Mouse (Mus musculus) embryonic facial prominence, embryonic 14.5 days (tissue): ENCODE measurements at regions not wholly inside any gene's neighbourhood (a gene's known extent, or its start where the extent isn't known, plus 50 kb on each side); places are given as distances from the start of the nearest gene placed in this dataset.
A peak's percentile ranks its signal among the peaks of the same experiment; 100 is the strongest.
"Not testable (repeated sequence)": the region's sequence is repeated elsewhere in the genome, so short reads cannot be mapped to it uniquely, and the experiment has no call there.

Source experiments
- ATAC-seq: fragments of 200-750 bp; cut with Nextera tagmentation; 2 replicates; pipeline ENCODE4 v1.8.0; 2017; ENCODE audit warnings: low read depth, moderate number of reproducible peaks, moderate TSS enrichment
- DNase-seq: peaks from one replicate; pipeline ENCODE4 v3.0.0-alpha.2; 2015; ENCODE audit warnings: low spot score
- H3K27ac ChIP-seq: fragments of 300-500 bp; sonication (generic); replicated peaks from 2 replicates; pipeline ENCODE4 v1.5.1; 2014; ENCODE audit warnings: low read depth, mild to moderate bottlenecking, low read length, moderate library complexity
- H3K27me3 ChIP-seq: fragments of 300-500 bp; sonication (generic); replicated peaks from 2 replicates; pipeline ENCODE4 v1.6.1; 2014; ENCODE audit warnings: low read length; ENCODE audit not compliant: control insufficient read depth, insufficient read depth
- H3K36me3 ChIP-seq: fragments of 300-500 bp; sonication (generic); 2 replicates; pipeline ENCODE4 v1.6.1; 2014; ENCODE audit warnings: low read length, mixed read lengths; ENCODE audit not compliant: control insufficient read depth, insufficient read depth
- H3K4me1 ChIP-seq: fragments of 300-500 bp; sonication (generic); 2 replicates; pipeline ENCODE4 v1.6.1; 2014; ENCODE audit warnings: antibody characterized with exemption, low read length; ENCODE audit not compliant: control insufficient read depth, insufficient read depth
- H3K4me2 ChIP-seq: fragments of 300-500 bp; sonication (generic); 2 replicates; pipeline ENCODE4 v1.6.1; 2014; ENCODE audit warnings: low read depth, mild to moderate bottlenecking, low read length, moderate library complexity, mixed read lengths
- H3K4me3 ChIP-seq: fragments of 300-500 bp; sonication (generic); 2 replicates; pipeline ENCODE4 v1.5.1; 2014; ENCODE audit warnings: low read depth, mild to moderate bottlenecking, low read length
- H3K9ac ChIP-seq: fragments of 300-500 bp; sonication (generic); 2 replicates; pipeline ENCODE4 v1.6.1; 2014; ENCODE audit warnings: low read depth, mild to moderate bottlenecking, low read length, moderate library complexity, mixed read lengths
- H3K9me3 ChIP-seq: fragments of 300-500 bp; sonication (generic); 2 replicates; pipeline ENCODE4 v1.6.1; 2016; ENCODE audit warnings: low read length; ENCODE audit not compliant: control insufficient read depth
- WGBS: fragments of 180-500 bp; shearing (Covaris S2); extraction: QIAGEN DNeasy Blood & Tissue Kit; methylation state at CpG from one replicate; pipeline ENCODE4 v1.1.7; 2014; 5-methylcytosine and 5-hydroxymethylcytosine counted together

DNA sequence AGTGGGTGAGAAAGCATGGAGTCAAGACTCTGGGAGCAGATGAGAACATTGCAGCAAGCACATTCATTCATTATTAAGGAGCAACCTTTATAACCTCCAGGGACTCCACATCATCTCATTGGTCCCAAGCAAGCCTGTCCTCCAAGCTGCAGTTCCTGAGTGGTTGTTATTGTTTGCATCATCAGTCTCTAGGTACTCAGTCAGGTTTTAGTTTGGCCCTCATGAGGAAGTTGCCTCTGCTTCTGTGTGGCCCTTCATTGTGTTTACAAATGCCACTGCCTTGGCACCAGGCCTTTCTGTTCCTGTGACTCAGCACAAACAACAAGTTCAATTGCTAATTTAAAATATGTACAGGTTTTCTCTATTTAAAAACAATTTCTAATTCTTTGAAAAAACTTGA is 323.8 kb upstream of the Pabpc4l start:
- Histone ChIP-seq H3K4me2 (no peak overlapping the region), H3K4me3 (no peak overlapping the region), H3K4me1 (no peaks in the 10 kb centered on the region), H3K27ac (no peak overlapping the region), H3K27me3 (no peaks in the 10 kb centered on the region), H3K9ac (no peak overlapping the region), H3K9me3 (no peaks in the 10 kb centered on the region), H3K36me3 (no peaks in the 10 kb centered on the region)
- ATAC-seq (no peak), DNase-seq (no peak)

DNA sequence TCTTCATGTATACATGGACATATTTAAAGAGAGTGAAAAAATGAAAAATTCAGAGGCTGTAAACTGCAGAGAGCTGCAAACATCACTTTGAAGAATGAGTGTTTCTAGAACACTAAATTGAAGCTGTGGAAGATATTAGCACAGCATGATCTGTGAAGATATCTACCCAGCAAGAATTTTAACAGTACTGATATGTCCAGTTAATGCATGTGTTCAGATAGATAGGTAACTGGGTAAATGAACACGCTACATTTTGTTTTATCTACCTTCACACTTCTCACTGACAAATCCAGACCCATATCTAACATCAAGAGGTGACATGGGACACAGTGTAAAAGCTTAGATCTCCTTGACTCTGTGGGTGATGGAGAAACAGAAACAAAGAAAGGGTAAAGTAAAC is 316.9 kb upstream of the Pabpc4l start:
- no peaks in the 10 kb centered on the region for H3K9me3 ChIP-seq
- no peak overlapping the region for H3K27ac ChIP-seq
- no peak overlapping the region for H3K4me2 ChIP-seq
- ATAC-seq = no peak
- H3K36me3 ChIP-seq = no peaks in the 10 kb centered on the region
- H3K9ac ChIP-seq = no peak overlapping the region
- no peaks in the 10 kb centered on the region for H3K4me1 ChIP-seq
- H3K4me3 ChIP-seq = no peak overlapping the region
- WGBS = 78% methylated on average over 1 of the region's 1 CpGs
- DNase-seq = no peak
- H3K27me3 ChIP-seq = no peaks in the 10 kb centered on the region

DNA sequence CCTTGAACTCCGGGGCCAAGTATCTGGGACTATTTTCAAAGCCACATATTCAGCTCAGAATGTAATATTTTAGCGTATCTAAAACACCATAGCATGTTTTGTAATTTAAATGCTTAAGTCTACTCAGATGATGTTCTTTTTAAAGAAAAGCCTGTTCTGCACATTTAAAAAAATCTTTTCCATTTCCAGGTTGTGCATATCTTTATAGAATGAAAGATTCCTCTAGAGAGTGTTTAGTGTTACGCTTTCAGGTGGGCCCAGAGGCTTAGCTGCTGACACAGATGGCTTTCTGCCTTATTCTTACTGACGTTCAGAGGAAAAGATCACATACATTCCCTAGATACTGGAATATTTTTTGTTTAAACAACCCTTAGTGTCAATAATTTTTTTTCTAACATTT is 310.5 kb upstream of the Pabpc4l start:
- DNase-seq = no peak
- ATAC-seq = no peak
- H3K9ac ChIP-seq = no peak overlapping the region

DNA sequence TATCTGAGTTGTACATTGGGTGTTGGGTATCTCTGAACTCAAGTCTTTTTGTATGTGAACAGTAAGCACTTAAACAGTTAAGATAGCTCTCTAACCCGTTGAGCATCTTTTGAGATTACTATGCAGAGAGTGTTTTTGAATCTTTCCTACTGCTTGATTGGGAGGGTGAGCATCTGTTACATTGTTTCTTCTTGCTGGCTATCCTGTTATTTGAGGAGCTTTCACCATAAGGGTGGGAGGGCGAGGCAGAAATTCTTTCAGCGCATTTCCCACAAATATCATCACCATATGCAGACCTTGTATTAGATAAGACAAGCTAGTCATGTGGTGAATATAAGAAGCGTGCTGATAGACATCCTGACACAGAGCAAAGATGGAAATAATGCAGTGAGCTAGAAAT is 279.7 kb upstream of the Pabpc4l start:
- H3K9me3 ChIP-seq = no peaks in the 10 kb centered on the region
- no peaks in the 10 kb centered on the region for H3K4me1 ChIP-seq
- H3K4me2 ChIP-seq = no peak overlapping the region
- H3K4me3 ChIP-seq = no peak overlapping the region
- H3K27me3 ChIP-seq = no peaks in the 10 kb centered on the region
- 65% methylated on average over 4 of the region's 4 CpGs for WGBS
- H3K36me3 ChIP-seq = no peaks in the 10 kb centered on the region
- H3K27ac ChIP-seq = no peak overlapping the region
- ATAC-seq (no peak), DNase-seq (peak; percentile 5)
- no peak overlapping the region for H3K9ac ChIP-seq

More for the DNA sequence above, 310.5 kb upstream of the Pabpc4l start:
- Histone ChIP-seq H3K4me3 (no peak overlapping the region), H3K4me2 (no peak overlapping the region), H3K27me3 (no peaks in the 10 kb centered on the region), H3K27ac (no peak overlapping the region), H3K36me3 (no peaks in the 10 kb centered on the region), H3K4me1 (no peaks in the 10 kb centered on the region), H3K9me3 (no peaks in the 10 kb centered on the region)
- 50% methylated on average over 4 of the region's 4 CpGs for WGBS

DNA sequence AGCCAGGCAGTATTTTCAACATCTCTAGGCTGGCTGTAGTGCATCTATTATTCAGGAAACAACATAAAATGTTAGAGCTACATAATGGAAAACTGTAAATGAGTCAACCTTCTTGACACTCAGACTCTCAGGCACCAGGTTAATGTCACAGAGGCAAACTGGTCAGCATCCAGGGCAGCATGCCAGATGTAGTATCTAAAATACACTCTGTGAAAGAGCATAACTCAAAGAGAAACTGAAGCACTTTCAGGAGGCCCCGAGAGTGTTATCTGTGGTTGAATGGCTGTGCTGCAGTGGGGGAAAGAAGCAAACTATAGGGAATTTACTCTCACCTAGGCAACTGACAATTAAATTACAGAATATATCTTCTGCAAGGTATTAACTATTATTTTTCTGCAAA is 253.6 kb upstream of the Pabpc4l start:
- no peak for ATAC-seq
- Histone ChIP-seq H3K9me3 (no peaks in the 10 kb centered on the region), H3K4me2 (no peak overlapping the region), H3K36me3 (no peaks in the 10 kb centered on the region), H3K4me3 (no peak overlapping the region), H3K27ac (no peak overlapping the region), H3K9ac (no peak overlapping the region), H3K27me3 (no peaks in the 10 kb centered on the region), H3K4me1 (no peaks in the 10 kb centered on the region)
- DNase-seq = peak; percentile 6
- WGBS = 48% methylated on average over 1 of the region's 1 CpGs

DNA sequence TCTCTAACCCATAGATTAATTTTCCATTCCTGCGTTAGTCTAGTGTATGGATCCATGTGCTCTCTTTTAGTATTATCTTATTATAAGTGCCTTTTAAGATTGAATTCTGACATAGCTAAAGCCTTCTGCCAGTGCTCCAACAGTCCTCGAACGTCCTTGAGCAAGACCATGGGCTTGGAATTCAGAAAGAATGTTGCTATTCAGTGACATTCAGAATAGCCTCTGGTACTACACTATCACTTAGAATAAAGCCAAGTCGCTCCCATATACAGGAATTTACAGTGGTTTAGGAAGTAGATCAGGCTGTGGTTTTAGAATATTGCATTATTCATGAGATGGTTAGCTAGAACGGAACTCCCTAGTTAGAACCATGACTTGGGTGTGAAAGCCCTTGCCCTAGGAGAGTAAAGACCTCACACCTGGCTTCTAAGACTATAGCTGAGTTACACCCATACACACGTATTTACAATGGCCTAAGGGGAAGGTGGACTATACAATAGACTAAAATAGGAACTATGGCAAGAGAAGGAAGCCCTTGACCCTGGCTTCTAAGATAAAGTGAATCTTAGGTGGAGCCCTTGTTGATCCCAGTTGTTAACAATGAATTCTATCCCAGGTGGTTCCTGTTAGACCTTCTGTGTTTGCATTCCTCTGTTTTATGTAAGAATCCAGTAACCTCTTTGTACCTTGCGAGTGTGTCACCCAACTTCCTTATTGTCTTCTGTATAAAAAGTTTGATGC is 239.8 kb upstream of the Pabpc4l start:
- not testable (repeated sequence) for ATAC-seq, H3K27me3 ChIP-seq, H3K4me3 ChIP-seq, H3K9ac ChIP-seq, H3K4me2 ChIP-seq, H3K4me1 ChIP-seq, H3K9me3 ChIP-seq, H3K27ac ChIP-seq, DNase-seq, H3K36me3 ChIP-seq
- WGBS = 82% methylated on average over 6 of the region's 7 CpGs
